Mouse (Mus musculus) retina, adult 2 months (tissue): ENCODE measurements at regions not wholly inside any gene's neighbourhood (a gene's known extent, or its start where the extent isn't known, plus 50 kb on each side); places are given as distances from the start of the nearest gene placed in this dataset.

ENCODE experiments used
- DNase-seq: peaks from one replicate; pipeline ENCODE4 v3.0.0-alpha.2; 2012; ENCODE audit warnings: low read depth, low spot score

- no peak for DNase-seq
These were observed 599.2 kb downstream of the Pard3 start for GRCm38 (mm10) chr8:127662776-127663499.

- DNase-seq, result no peak
These were observed 602.9 kb downstream of the Pard3 start for GRCm38 (mm10) chr8:127666606-127667005.

- DNase-seq, result no peak
These were observed 605.3 kb downstream of the Pard3 start for GRCm38 (mm10) chr8:127668991-127669390.

GRCm38 (mm10) chr8:127674063-127674462 is 610.4 kb downstream of the Pard3 start:
- no peak for DNase-seq

- DNase-seq, result no peak
These were observed 611.7 kb downstream of the Pard3 start for GRCm38 (mm10) chr8:127675377-127675776.

- no peak for DNase-seq
These were observed 616.5 kb downstream of the Pard3 start for GRCm38 (mm10) chr8:127680205-127680604.

GRCm38 (mm10) chr8:127684213-127684612 is 620.5 kb downstream of the Pard3 start:
- no peak for DNase-seq

GRCm38 (mm10) chr8:127690792-127691191 is 627.1 kb downstream of the Pard3 start:
- DNase-seq, result no peak

GRCm38 (mm10) chr8:127698404-127698803 is 634.7 kb downstream of the Pard3 start:
- DNase-seq, result no peak

- DNase-seq, result no peak
These were observed 640.7 kb downstream of the Pard3 start for GRCm38 (mm10) chr8:127704406-127704805.

- no peak for DNase-seq
These were observed 642.5 kb downstream of the Pard3 start for GRCm38 (mm10) chr8:127706051-127706835.

- no peak for DNase-seq
These were observed 645.7 kb downstream of the Pard3 start for GRCm38 (mm10) chr8:127709439-127709838.

- DNase-seq, result no peak
These were observed 643.3 kb upstream of the Nrp1 start for GRCm38 (mm10) chr8:127715097-127715496.

- DNase-seq, result no peak
These were observed 640.4 kb upstream of the Nrp1 start for GRCm38 (mm10) chr8:127717969-127718368.

- DNase-seq, result no peak
These were observed 638.5 kb upstream of the Nrp1 start for GRCm38 (mm10) chr8:127719881-127720280.

- no peak for DNase-seq
These were observed 637.7 kb upstream of the Nrp1 start for GRCm38 (mm10) chr8:127720593-127721290.

GRCm38 (mm10) chr8:127721624-127722023 is 636.8 kb upstream of the Nrp1 start:
- DNase-seq, result no peak

- DNase-seq, result no peak
These were observed 624.3 kb upstream of the Nrp1 start for GRCm38 (mm10) chr8:127734059-127734458.

- DNase-seq, result no peak
These were observed 616.2 kb upstream of the Nrp1 start for GRCm38 (mm10) chr8:127742236-127742635.

- no peak for DNase-seq
These were observed 613.2 kb upstream of the Nrp1 start for GRCm38 (mm10) chr8:127745221-127745620.

- no peak for DNase-seq
These were observed 611.9 kb upstream of the Nrp1 start for GRCm38 (mm10) chr8:127746456-127746855.

GRCm38 (mm10) chr8:127752871-127753270 is 605.5 kb upstream of the Nrp1 start:
- no peak for DNase-seq
